Mouse (Mus musculus): Measurements from ENCODE around the gene Flnc. TPM values are rescaled to one million over a fixed set of nuclear protein-coding genes. Genes with fewer than 3 reads are reported as not detected.

Gene Flnc
- polyA plus RNA-seq, 1 experiment from 2014 or later: 3.2 TPM

GRCm38 (mm10) chr6:29395910-29396713 lies 36.9 kb upstream of the Flnc start, which contains the start of gene Ccdc136:
Ccdc136 (plus strand) TSS chr6:29396309.
- H3K27ac ChIP-seq (replicated peaks; ENCODE audit: low read depth, low read length): no peak within 1 kb of the TSS
- H3K4me3 ChIP-seq (ENCODE audit: low read depth, low read length): peak within 1 kb of the TSS; percentile 71
- H3K9me3 ChIP-seq (replicated peaks; ENCODE audit: control insufficient read depth, low read length): no peaks in the 10 kb centered on the region
- ATAC-seq (replicated peaks; ENCODE audit: insufficient number of reproducible peaks, low FRiP score, low TSS enrichment, low read depth): peak; percentile 93
- peak; percentile 74 for DNase-seq (ENCODE audit: low spot score)
- peak within 1 kb of the TSS; percentile 76 for H3K9ac ChIP-seq (replicated peaks; ENCODE audit: low read length)
- H3K27me3 ChIP-seq (ENCODE audit: control insufficient read depth, insufficient read depth, low read length): peaks cover 12% of the 10 kb centered on the region; the same call in 1 of the 2 replicates
- under 1% methylated on average over 48 of the region's 49 CpGs for WGBS
- peak within 1 kb of the TSS; percentile 87 for H3K4me2 ChIP-seq (ENCODE audit: low read depth, low read length)
- no peaks in the 10 kb centered on the region for H3K4me1 ChIP-seq (ENCODE audit: control insufficient read depth, insufficient read depth, low read length)
- H3K36me3 ChIP-seq (replicated peaks; ENCODE audit: control insufficient read depth, insufficient read depth, low read depth, low read length): no peaks in the 10 kb centered on the region

GRCm38 (mm10) chr6:29396714-29397540 lies 36.1 kb upstream of the Flnc start:
- Histone ChIP-seq H3K36me3 (replicated peaks; ENCODE audit: control insufficient read depth, insufficient read depth, low read depth, low read length) (no peaks in the 10 kb centered on the region), H3K4me3 (ENCODE audit: low read depth, low read length) (peak overlapping the region; percentile 71), H3K27ac (replicated peaks; ENCODE audit: low read depth, low read length) (no peak overlapping the region), H3K9ac (replicated peaks; ENCODE audit: low read length) (peak overlapping the region; percentile 76), H3K27me3 (ENCODE audit: control insufficient read depth, insufficient read depth, low read length) (peaks cover 12% of the 10 kb centered on the region; the same call in 1 of the 2 replicates), H3K9me3 (replicated peaks; ENCODE audit: control insufficient read depth, low read length) (no peaks in the 10 kb centered on the region), H3K4me2 (ENCODE audit: low read depth, low read length) (peak overlapping the region; percentile 87), H3K4me1 (ENCODE audit: control insufficient read depth, insufficient read depth, low read length) (no peaks in the 10 kb centered on the region)
- ATAC-seq (replicated peaks; ENCODE audit: insufficient number of reproducible peaks, low FRiP score, low TSS enrichment, low read depth) (peak; percentile 82), DNase-seq (ENCODE audit: low spot score) (no peak)
- WGBS: 1% methylated on average over 21 of the region's 24 CpGs

GRCm38 (mm10) chr6:29397575-29397974 lies 35.5 kb upstream of the Flnc start:
- Histone ChIP-seq H3K27me3 (ENCODE audit: control insufficient read depth, insufficient read depth, low read length) (peaks cover 12% of the 10 kb centered on the region; the same call in 1 of the 2 replicates), H3K9me3 (replicated peaks; ENCODE audit: control insufficient read depth, low read length) (no peaks in the 10 kb centered on the region), H3K9ac (replicated peaks; ENCODE audit: low read length) (peak overlapping the region; percentile 76), H3K4me2 (ENCODE audit: low read depth, low read length) (peak overlapping the region; percentile 87), H3K36me3 (replicated peaks; ENCODE audit: control insufficient read depth, insufficient read depth, low read depth, low read length) (no peaks in the 10 kb centered on the region), H3K4me3 (ENCODE audit: low read depth, low read length) (peak overlapping the region; percentile 71), H3K4me1 (ENCODE audit: control insufficient read depth, insufficient read depth, low read length) (no peaks in the 10 kb centered on the region), H3K27ac (replicated peaks; ENCODE audit: low read depth, low read length) (no peak overlapping the region)
- DNase-seq (ENCODE audit: low spot score) (peak; percentile 15), ATAC-seq (replicated peaks; ENCODE audit: insufficient number of reproducible peaks, low FRiP score, low TSS enrichment, low read depth) (0 out of 2 replicates have a peak, but pooled peaks have one; percentile 37)
- 7% methylated on average over 6 of the region's 6 CpGs for WGBS

- Histone ChIP-seq H3K36me3 (replicated peaks; ENCODE audit: control insufficient read depth, insufficient read depth, low read depth, low read length) (no peaks in the 10 kb centered on the region), H3K4me3 (ENCODE audit: low read depth, low read length) (no peak overlapping the region), H3K27me3 (ENCODE audit: control insufficient read depth, insufficient read depth, low read length) (peaks cover 6% of the 10 kb centered on the region; the same call in 1 of the 2 replicates), H3K9me3 (replicated peaks; ENCODE audit: control insufficient read depth, low read length) (no peaks in the 10 kb centered on the region), H3K9ac (replicated peaks; ENCODE audit: low read length) (no peak overlapping the region), H3K4me2 (ENCODE audit: low read depth, low read length) (no peak overlapping the region), H3K27ac (replicated peaks; ENCODE audit: low read depth, low read length) (no peak overlapping the region), H3K4me1 (ENCODE audit: control insufficient read depth, insufficient read depth, low read length) (no peaks in the 10 kb centered on the region; the same call in 1 of the 2 replicates)
- ATAC-seq (replicated peaks; ENCODE audit: insufficient number of reproducible peaks, low FRiP score, low TSS enrichment, low read depth): no peak
- DNase-seq (ENCODE audit: low spot score): no peak
- WGBS: 86% methylated on average over 4 of the region's 4 CpGs
Observed at GRCm38 (mm10) chr6:29399851-29400250, 33.2 kb upstream of the Flnc start.

- Histone ChIP-seq H3K4me3 (ENCODE audit: low read depth, low read length) (0 out of 2 replicates have a peak overlapping the region, but pooled peaks have one; percentile 14), H3K9ac (replicated peaks; ENCODE audit: low read length) (no peak overlapping the region; the same call in 1 of the 2 replicates), H3K27me3 (ENCODE audit: control insufficient read depth, insufficient read depth, low read length) (no peaks in the 10 kb centered on the region), H3K9me3 (replicated peaks; ENCODE audit: control insufficient read depth, low read length) (no peaks in the 10 kb centered on the region), H3K4me1 (ENCODE audit: control insufficient read depth, insufficient read depth, low read length) (no peaks in the 10 kb centered on the region; the same call in 1 of the 2 replicates), H3K36me3 (replicated peaks; ENCODE audit: control insufficient read depth, insufficient read depth, low read depth, low read length) (no peaks in the 10 kb centered on the region), H3K4me2 (ENCODE audit: low read depth, low read length) (peak overlapping the region; percentile 27), H3K27ac (replicated peaks; ENCODE audit: low read depth, low read length) (no peak overlapping the region)
- WGBS: 8% methylated on average over 26 of the region's 34 CpGs
- peak; percentile 57 for DNase-seq (ENCODE audit: low spot score)
- no peak; the same call in 1 of the 2 replicates for ATAC-seq (replicated peaks; ENCODE audit: insufficient number of reproducible peaks, low FRiP score, low TSS enrichment, low read depth)
Observed at GRCm38 (mm10) chr6:29402693-29403342, 30.2 kb upstream of the Flnc start.

GRCm38 (mm10) chr6:29406412-29406811 lies 26.6 kb upstream of the Flnc start:
- no peak for ATAC-seq (replicated peaks; ENCODE audit: insufficient number of reproducible peaks, low FRiP score, low TSS enrichment, low read depth)
- Histone ChIP-seq H3K9me3 (replicated peaks; ENCODE audit: control insufficient read depth, low read length) (no peaks in the 10 kb centered on the region), H3K4me3 (ENCODE audit: low read depth, low read length) (no peak overlapping the region), H3K36me3 (replicated peaks; ENCODE audit: control insufficient read depth, insufficient read depth, low read depth, low read length) (no peaks in the 10 kb centered on the region), H3K9ac (replicated peaks; ENCODE audit: low read length) (no peak overlapping the region), H3K4me2 (ENCODE audit: low read depth, low read length) (no peak overlapping the region), H3K27me3 (ENCODE audit: control insufficient read depth, insufficient read depth, low read length) (no peaks in the 10 kb centered on the region), H3K4me1 (ENCODE audit: control insufficient read depth, insufficient read depth, low read length) (no peaks in the 10 kb centered on the region; the same call in 1 of the 2 replicates), H3K27ac (replicated peaks; ENCODE audit: low read depth, low read length) (no peak overlapping the region)
- no peak for DNase-seq (ENCODE audit: low spot score)
- WGBS: 91% methylated on average over 6 of the region's 6 CpGs

GRCm38 (mm10) chr6:29415446-29415845 lies 17.6 kb upstream of the Flnc start:
- Histone ChIP-seq H3K4me3 (ENCODE audit: low read depth, low read length) (no peak overlapping the region), H3K9ac (replicated peaks; ENCODE audit: low read length) (no peak overlapping the region), H3K9me3 (replicated peaks; ENCODE audit: control insufficient read depth, low read length) (no peaks in the 10 kb centered on the region), H3K27me3 (ENCODE audit: control insufficient read depth, insufficient read depth, low read length) (no peaks in the 10 kb centered on the region), H3K27ac (replicated peaks; ENCODE audit: low read depth, low read length) (no peak overlapping the region), H3K4me2 (ENCODE audit: low read depth, low read length) (no peak overlapping the region), H3K36me3 (replicated peaks; ENCODE audit: control insufficient read depth, insufficient read depth, low read depth, low read length) (no peaks in the 10 kb centered on the region), H3K4me1 (ENCODE audit: control insufficient read depth, insufficient read depth, low read length) (no peaks in the 10 kb centered on the region)
- no peak for DNase-seq (ENCODE audit: low spot score)
- ATAC-seq (replicated peaks; ENCODE audit: insufficient number of reproducible peaks, low FRiP score, low TSS enrichment, low read depth): no peak
- WGBS: 80% methylated on average over 9 of the region's 9 CpGs
